Mouse (Mus musculus): ENCODE measurements around the gene Ctla4.

- TF ChIP-seq CTCF (IDR thresholded peaks at IDR 0.05; ENCODE audit: insufficient read depth, low read depth, low read length) (no peak), POLR2A (IDR thresholded peaks at IDR 0.05; ENCODE audit: insufficient read depth, low read depth, low read length) (no peak)
Measured at GRCm38 (mm10) chr1:60942921-60943320, 56.1 kb downstream of the Ctla4 start.
